Mouse (Mus musculus): ENCODE results near the gene 9530068E07Rik. TPM values are rescaled to one million over a fixed set of nuclear protein-coding genes. Genes with fewer than 3 reads are reported as not detected.
A peak's percentile ranks its signal among the peaks of the same experiment; 100 is the strongest.
"Not testable (repeated sequence)": the region's sequence is repeated elsewhere in the genome, so short reads cannot be mapped to it uniquely, and the experiment has no call there.

The 9530068E07Rik gene
- total RNA-seq, 2 experiments from 2014 or later = 87.6 to 89.3 TPM

GRCm38 (mm10) chr11:52370135-52370452, 26.1 kb upstream of the 9530068E07Rik start:
- DNase-seq = no peak
- intact Hi-C loops (cut with DNase I) = no loop called here

GRCm38 (mm10) chr11:52370538-52370937, 25.7 kb upstream of the 9530068E07Rik start:
- intact Hi-C loops (cut with DNase I) = no loop called here
- DNase-seq = peak; percentile 42 to 68

GRCm38 (mm10) chr11:52373841-52374240, 22.4 kb upstream of the 9530068E07Rik start:
- intact Hi-C loops (cut with DNase I) = loop anchor here (1.0 kb wide), 1 partner anchor 23 kb away; no protein-coding TSS in a partner anchor
- peak in 1 of 2 experiments; percentile 24 for DNase-seq

- intact Hi-C loops (cut with DNase I) = loop anchor here (1.0 kb wide), 1 partner anchor 23 kb away; no protein-coding TSS in a partner anchor
- DNase-seq = peak; percentile 81 to 86
These were observed 21.9 kb upstream of the 9530068E07Rik start for GRCm38 (mm10) chr11:52374340-52374739.

- peak; percentile 54 to 60 for DNase-seq
- intact Hi-C loops (cut with DNase I) = no loop called here
These were observed 18.6 kb upstream of the 9530068E07Rik start for GRCm38 (mm10) chr11:52377579-52377978.

DNA sequence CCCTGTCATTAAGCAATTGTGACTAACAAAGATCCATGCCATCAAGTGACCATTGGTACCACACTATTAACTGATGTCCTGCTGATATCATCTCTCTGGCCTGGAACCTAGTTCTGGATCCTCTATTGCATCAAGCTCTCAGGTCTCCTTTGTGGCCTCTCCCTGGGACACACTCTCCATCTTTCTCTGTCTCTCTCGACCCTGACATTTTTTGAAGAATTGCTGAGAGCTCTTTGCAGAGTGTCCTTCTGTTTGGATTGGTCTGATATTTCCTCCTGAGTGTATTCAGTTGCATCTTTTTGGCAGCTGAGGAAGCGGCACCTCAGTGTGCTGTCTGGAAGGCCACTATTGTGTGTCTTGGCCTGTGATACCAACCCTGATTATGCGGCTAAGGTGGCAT, 17.0 kb upstream of the 9530068E07Rik start:
- intact Hi-C loops (cut with DNase I) = no loop called here
- DNase-seq = no peak

- intact Hi-C loops (cut with DNase I) = no loop called here
- DNase-seq = no peak
These were observed 12.5 kb upstream of the 9530068E07Rik start for GRCm38 (mm10) chr11:52383741-52384140.

DNA sequence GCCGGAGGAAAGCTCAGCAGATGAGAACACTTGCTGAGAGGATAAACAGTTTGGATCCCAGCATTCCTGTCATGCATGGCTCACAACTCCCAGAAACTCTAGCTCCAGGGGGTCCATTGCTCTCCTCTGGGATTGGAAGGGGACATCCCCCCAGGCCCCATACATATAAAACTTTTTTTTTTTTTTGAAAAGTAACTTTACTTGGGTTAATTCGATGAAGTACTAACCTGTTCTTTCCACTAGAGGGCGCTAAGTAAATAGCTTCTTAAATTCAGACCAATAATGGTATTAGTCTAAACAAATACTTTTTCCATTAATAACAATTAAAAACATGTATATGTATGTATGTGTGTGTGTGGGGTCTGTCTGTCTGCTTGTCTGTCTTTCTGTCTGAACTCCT, 11.6 kb upstream of the 9530068E07Rik start:
- intact Hi-C loops (cut with DNase I) = no loop called here
- DNase-seq = no peak

- DNase-seq = no peak
- intact Hi-C loops (cut with DNase I) = no loop called here
These were observed 9.3 kb upstream of the 9530068E07Rik start for GRCm38 (mm10) chr11:52386892-52387291.

DNA sequence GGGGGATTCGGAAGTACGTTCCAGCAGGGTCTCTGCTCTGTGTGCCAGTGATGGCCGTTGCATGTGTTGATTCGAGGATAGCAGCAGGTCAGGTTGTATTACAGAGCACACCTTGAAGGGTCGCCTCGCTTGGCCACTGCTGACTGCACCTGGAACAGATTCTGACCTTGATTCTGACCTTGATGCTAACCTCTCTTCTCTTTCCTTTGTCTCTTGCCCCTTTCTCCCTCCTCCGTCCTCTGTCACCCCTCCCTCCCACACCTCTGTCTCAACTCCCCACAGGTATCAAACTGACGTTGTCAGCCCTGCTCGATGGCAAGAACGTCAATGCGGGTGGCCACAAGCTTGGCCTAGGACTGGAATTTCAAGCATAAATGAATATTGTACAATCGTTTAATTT, 8.1 kb upstream of the 9530068E07Rik start:
- DNase-seq = no peak
- intact Hi-C loops (cut with DNase I) = no loop called here

GRCm38 (mm10) chr11:52388979-52389378, 7.2 kb upstream of the 9530068E07Rik start:
- intact Hi-C loops (cut with DNase I); DNase-seq: not testable (repeated sequence)

GRCm38 (mm10) chr11:52389933-52390332, 6.3 kb upstream of the 9530068E07Rik start:
- intact Hi-C loops (cut with DNase I) = no loop called here
- no peak for DNase-seq

DNA sequence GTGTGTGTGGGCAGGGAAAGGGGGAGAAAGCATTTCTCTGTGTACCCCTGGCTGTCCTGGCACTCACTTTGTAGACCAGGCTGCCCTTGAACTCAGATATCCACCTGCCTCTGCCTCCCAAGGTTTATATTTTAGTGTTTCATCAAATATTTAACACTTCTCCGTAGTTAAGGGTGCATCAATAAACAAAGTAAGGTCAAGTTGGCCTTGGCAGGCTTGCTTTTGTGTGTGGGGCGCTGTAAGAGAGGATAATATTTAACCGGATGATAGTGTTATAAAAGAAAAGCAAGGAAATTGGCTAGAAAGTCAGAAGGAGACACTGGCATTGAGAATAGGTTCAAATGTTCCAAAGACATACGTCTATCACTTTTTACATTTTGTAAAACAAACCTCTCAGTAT, 1.7 kb upstream of the 9530068E07Rik start:
- no peak for DNase-seq
- intact Hi-C loops (cut with DNase I) = no loop called here

DNA sequence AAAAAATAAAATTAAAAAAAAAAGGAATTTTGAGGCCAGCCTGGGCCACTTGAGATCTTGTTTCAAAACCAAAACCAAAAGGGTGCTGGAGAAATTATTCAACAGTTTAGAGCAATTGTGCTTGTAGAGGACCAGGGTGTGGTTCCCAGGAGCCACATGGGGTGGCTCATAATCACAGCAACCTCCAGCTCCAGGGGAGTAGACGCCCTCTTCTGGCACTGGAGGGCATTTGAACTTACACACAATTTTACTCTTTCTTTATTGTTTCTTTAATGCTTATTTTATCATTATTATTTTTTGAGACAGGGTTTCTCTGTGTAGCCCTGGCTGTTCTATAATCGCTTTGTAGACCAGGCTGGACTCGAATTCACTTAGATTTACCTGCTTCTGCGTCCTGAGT, 885 bp upstream of the 9530068E07Rik start:
- DNase-seq = no peak
- intact Hi-C loops (cut with DNase I) = no loop called here

DNA sequence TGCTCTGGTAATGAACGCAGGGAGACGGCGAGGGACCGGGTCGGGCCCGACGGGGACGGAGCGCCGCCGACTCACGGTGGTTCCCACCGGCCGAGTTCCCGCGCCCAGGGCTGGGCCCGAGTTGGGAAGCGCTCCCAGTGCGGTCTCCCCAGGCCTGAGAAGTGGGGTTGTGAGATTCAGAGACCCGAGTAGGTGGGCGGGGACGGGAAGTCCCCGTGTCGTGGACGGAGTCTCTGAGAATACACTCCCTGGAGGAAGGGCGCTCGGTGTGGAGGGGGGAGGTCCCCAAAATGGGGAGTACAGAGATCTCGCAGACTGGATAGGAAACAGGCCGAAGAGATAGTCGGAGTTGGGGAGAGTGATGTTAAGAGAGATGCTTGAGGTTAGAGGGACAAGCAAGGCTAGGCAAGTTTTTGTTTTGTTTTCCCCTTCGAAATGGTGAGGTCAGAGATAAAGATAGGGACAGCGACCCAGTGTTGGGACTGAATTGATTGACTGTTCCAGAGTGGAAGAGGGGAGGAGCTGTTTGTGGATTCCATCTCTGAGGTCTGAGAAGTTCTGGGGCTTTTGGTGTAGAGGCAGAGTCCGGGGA, 465 bp downstream of the 9530068E07Rik start:
- DNase-seq = no peak
- intact Hi-C loops (cut with DNase I) = no loop called here

GRCm38 (mm10) chr11:52397385-52397987, 1.3 kb downstream of the 9530068E07Rik start:
- intact Hi-C loops (cut with DNase I) = no loop called here
- DNase-seq = no peak

- intact Hi-C loops (cut with DNase I) = no loop called here
- DNase-seq = no peak
These were observed 5.2 kb downstream of the 9530068E07Rik start for GRCm38 (mm10) chr11:52401476-52401875.

DNA sequence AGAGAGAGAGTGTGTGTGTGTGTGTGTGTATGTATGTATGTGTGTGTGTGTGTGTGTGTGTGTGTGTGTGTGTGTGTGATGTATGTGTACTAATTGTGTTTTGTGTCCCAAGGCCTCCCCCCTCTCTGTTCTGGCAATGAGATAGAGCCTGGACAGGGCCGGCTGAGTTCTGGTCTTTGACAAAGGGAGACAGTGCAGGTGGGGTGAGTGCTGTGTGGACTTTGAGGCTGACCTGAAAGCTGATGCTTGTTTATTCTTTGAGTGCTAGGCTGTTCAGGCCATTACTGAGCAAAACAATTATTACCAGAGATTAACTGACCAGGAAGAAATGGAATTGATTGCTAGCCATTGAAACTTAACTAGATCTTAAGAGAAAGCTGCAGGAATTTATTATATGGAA, 6.3 kb downstream of the 9530068E07Rik start:
- intact Hi-C loops (cut with DNase I) = no loop called here
- no peak for DNase-seq

DNA sequence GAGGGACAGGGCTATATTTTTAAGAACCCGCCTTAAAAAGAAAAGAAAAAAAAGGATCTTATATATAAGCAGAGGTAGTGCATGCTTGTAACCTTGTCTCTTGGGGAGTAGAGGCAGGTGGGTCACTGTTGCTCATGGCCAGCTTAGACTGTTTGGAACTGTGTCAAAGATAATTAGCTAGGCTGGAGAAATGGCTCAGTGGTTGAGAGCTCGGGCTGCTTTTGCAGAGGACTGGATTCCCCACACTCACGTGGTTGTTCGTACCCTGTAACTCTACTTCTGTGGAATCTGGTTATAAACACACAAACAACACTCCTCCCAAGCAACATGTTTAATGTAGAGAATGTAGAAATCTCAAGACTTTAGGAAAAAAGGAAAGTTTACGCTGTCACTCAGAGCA, 8.0 kb downstream of the 9530068E07Rik start:
- intact Hi-C loops (cut with DNase I) = no loop called here

DNA sequence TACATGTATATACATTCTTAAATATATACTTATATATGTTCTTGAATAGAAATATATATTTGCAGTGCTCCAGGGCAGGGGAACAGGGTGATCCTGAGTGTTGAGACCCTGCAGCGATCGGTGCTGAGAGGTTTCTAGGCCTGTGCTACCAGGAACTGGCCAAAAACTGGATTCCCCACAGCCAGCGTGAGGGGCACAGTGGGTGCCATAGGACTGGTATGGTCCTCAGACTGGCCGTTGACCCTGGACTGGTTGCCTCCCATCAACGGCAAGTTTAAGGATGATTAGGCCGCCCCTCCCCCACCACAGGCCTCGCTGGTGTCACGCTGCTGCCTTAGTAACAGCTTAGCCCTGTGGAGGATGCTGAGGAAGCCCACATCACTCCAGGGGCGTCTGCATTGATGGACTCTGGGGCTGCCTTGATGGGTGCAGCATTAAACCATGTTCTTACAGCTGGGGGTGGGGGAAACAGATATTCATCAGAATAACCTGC, 9.0 kb downstream of the 9530068E07Rik start:
- intact Hi-C loops (cut with DNase I) = no loop called here
- DNase-seq = no peak

More for the DNA sequence above, 8.0 kb downstream of the 9530068E07Rik start:
- DNase-seq = no peak

DNA sequence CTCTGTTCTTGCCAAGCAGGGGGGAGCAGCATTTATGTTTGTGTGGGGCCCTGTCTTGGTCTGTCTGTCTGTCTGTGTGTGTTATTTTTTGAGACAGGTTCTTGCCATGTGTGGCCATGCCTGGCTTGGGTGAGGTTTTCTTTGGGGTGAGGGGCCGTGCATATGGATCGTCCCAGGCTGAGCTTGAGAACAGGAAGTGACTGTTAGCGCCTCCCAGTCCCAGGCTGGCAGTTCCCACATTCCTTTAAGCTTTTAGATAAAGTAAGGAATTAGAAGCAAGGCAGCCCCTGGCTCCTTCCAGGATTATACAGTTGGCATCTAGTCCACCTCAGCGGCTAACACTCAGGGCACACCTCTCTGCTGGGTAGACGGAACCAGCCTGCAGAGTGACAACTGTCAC, 13.1 kb downstream of the 9530068E07Rik start:
- intact Hi-C loops (cut with DNase I) = no loop called here
- no peak for DNase-seq

DNA sequence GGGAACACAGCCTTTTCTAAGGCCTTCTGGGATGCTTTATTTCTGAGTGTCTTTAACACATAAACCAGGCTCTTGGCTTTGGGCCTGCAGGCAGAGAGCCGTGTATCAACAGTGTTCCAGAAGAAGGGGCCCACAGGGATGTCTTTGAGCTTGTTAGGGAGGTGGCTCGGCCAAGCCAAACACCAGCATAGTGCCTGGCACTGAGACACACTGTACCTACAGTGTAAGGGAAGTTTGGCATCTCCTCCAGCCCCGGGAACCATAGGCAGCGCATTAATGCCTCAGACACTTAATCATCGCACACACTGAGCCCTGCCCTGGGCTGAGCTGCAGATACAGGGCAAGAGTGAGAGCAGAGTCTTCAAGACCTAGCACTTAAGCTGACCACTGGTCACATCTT, 22.1 kb downstream of the 9530068E07Rik start:
- peak in 1 of 2 experiments; percentile 29 for DNase-seq
- intact Hi-C loops (cut with DNase I) = no loop called here
